Mouse (Mus musculus): ENCODE results near the gene Dapk3. TPM values are rescaled to one million over a fixed set of nuclear protein-coding genes. Genes with fewer than 3 reads are reported as not detected.
A peak's percentile ranks its signal among the peaks of the same experiment; 100 is the strongest.

The Dapk3 gene
- total RNA-seq, 2 experiments from 2014 or later: 53.4 to 63.6 TPM

GRCm38 (mm10) chr10:81236471-81237268 lies 53.9 kb downstream of the Dapk3 start:
- no peak for DNase-seq (ENCODE audit: low spot score in 2 of 2)

- no peak for DNase-seq (ENCODE audit: low spot score in 2 of 2)
Measured at GRCm38 (mm10) chr10:81238618-81239017, 55.8 kb downstream of the Dapk3 start.

- peak in 1 of 2 experiments; percentile 43 for DNase-seq (ENCODE audit: low spot score in 2 of 2)
Measured at GRCm38 (mm10) chr10:81240876-81241275, 58.1 kb downstream of the Dapk3 start.

- DNase-seq (ENCODE audit: low spot score in 2 of 2): no peak
Measured at GRCm38 (mm10) chr10:81242021-81242420, 59.2 kb downstream of the Dapk3 start.

Other genes with a start within 250 kb of the Dapk3 start
- 1 to 10 TPM; 5.4 to 6.7 TPM for gene Gng7, start 168.1 kb upstream of the Dapk3 start, total RNA-seq (2021)
- gene Diras1, start 157.3 kb upstream of the Dapk3 start, total RNA-seq (2021): 1 to 10 TPM; 2.9 to 3.5 TPM
- gene Slc39a3, start 145.6 kb upstream of the Dapk3 start, total RNA-seq (2021): 10 to 100 TPM; 32.9 to 36.3 TPM
- 100 to 1,000 TPM; 158 to 163 TPM for gene Sgta, start 122.8 kb upstream of the Dapk3 start, total RNA-seq (2021)
- gene Thop1, start 113.0 kb upstream of the Dapk3 start, total RNA-seq (2021): 10 to 100 TPM; 39.1 to 46.7 TPM
- gene Creb3l3, start 84.1 kb upstream of the Dapk3 start, total RNA-seq (2021): 10 to 100 TPM in 1 of 2 experiments, 1 to 10 TPM in 1; 2.3 to 16.6 TPM
- 100 to 1,000 TPM; 149 to 157 TPM for gene Map2k2, start 77.1 kb upstream of the Dapk3 start, total RNA-seq (2021)
- 10 to 100 TPM; 71.8 to 76.6 TPM for gene Zbtb7a, start 47.8 kb upstream of the Dapk3 start, total RNA-seq (2021)
- gene Pias4, start 15.1 kb upstream of the Dapk3 start, total RNA-seq (2021): 10 to 100 TPM; 34.0 to 34.4 TPM
- gene Eef2, start 6.4 kb upstream of the Dapk3 start, total RNA-seq (2021): 1,000 to 10,000 TPM; 1,728 to 1,734 TPM
- gene 4930442H23Rik, start 844 bp downstream of the Dapk3 start, total RNA-seq (2021): not detected
- gene Nmrk2, start 19.0 kb downstream of the Dapk3 start, total RNA-seq (2021): under 1 TPM in 1 of 2 experiments, not detected in 1; 0.20 TPM
- 1 to 10 TPM; 5.3 to 5.4 TPM for gene Atcay, start 47.8 kb downstream of the Dapk3 start, total RNA-seq (2021)
- 10 to 100 TPM; 20.9 to 21.7 TPM for gene Zfr2, start 50.1 kb downstream of the Dapk3 start, total RNA-seq (2021)
- gene Matk, start 69.9 kb downstream of the Dapk3 start, total RNA-seq (2021): 1 to 10 TPM; 2.9 to 3.0 TPM
- gene Mrpl54, start 83.9 kb downstream of the Dapk3 start, total RNA-seq (2021): 100 to 1,000 TPM; 107 to 108 TPM
- 10 to 100 TPM; 47.8 to 49.5 TPM for gene Apba3, start 84.0 kb downstream of the Dapk3 start, total RNA-seq (2021)
- 1 to 10 TPM; 1.8 to 3.1 TPM for gene Tjp3, start 108.6 kb downstream of the Dapk3 start, total RNA-seq (2021)
- 10 to 100 TPM; 65.2 to 71.1 TPM for gene Pip5k1c, start 110.0 kb downstream of the Dapk3 start, total RNA-seq (2021)
- 10 to 100 TPM; 43.8 to 44.4 TPM for gene Cactin, start 138.1 kb downstream of the Dapk3 start, total RNA-seq (2021)
- gene Tbxa2r, start 145.7 kb downstream of the Dapk3 start, total RNA-seq (2021): 10 to 100 TPM; 27.3 to 30.6 TPM
- gene Gipc3, start 160.3 kb downstream of the Dapk3 start, total RNA-seq (2021): 1 to 10 TPM; 2.3 to 2.6 TPM
- 100 to 1,000 TPM; 107 to 108 TPM for gene Hmg20b, start 167.5 kb downstream of the Dapk3 start, total RNA-seq (2021)
- gene Mfsd12, start 174.5 kb downstream of the Dapk3 start, total RNA-seq (2021): 10 to 100 TPM; 21.2 to 22.0 TPM
- 1 to 10 TPM; 6.3 to 8.2 TPM for gene 4930404N11Rik, start 182.8 kb downstream of the Dapk3 start, total RNA-seq (2021)
- 10 to 100 TPM; 69.1 to 70.7 TPM for gene Fzr1, start 195.5 kb downstream of the Dapk3 start, total RNA-seq (2021)
- 10 to 100 TPM; 49.4 to 49.7 TPM for gene Dohh, start 201.4 kb downstream of the Dapk3 start, total RNA-seq (2021)
- 1 to 10 TPM; 1.7 to 1.8 TPM for gene Gm48551, start 201.5 kb downstream of the Dapk3 start, total RNA-seq (2021)
- gene Gm48552, start 206.0 kb downstream of the Dapk3 start, total RNA-seq (2021): 1 to 10 TPM; 2.6 to 4.1 TPM
- 10 to 100 TPM in 1 of 2 experiments, 1 to 10 TPM in 1; 1.2 to 13.2 TPM for gene Smim24, start 210.0 kb downstream of the Dapk3 start, total RNA-seq (2021)